Mouse (Mus musculus) small intestine, adult 2 months (tissue): ENCODE results near the gene Cabp4.

Source experiments
- CTCF ChIP-seq: fragments of 200-500 bp; IDR thresholded peaks from 2 replicates; pipeline ENCODE4 v1.5.1; 2012; ENCODE audit warnings: low read depth, mild to moderate bottlenecking, control low read depth, inconsistent platforms, low read length, moderate library complexity, mixed read lengths; ENCODE audit not compliant: insufficient replicate concordance, insufficient read length; ENCODE audit errors: extremely low read depth
- POLR2A ChIP-seq: fragments of 200-500 bp; IDR thresholded peaks from 2 replicates; pipeline ENCODE4 v1.6.1; 2012; ENCODE audit warnings: low read depth, mild to moderate bottlenecking, control low read depth, inconsistent platforms, low read length, moderate library complexity

DNA sequence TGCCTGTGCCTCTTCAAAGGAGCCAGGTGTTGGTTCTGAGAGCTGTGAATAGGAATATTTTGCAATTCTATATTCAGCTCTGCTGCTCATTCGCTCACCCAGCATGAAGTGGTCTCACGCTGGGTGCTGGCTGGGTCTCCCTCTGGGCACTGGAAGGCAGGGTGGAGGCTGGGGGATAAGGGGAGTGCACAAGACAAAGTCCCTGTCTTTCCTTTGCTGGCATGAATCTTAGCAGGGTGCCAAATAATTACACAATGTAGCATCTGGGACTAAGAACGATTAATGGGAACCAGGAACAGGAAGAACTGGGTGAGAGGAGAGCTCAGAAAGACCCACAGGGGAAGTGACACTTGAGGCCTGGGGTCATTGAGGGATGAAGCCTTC lies 3.2 kb upstream of the Cabp4 start:
- TF ChIP-seq CTCF (no peak), POLR2A (no peak)
